Mouse (Mus musculus): Measurements from ENCODE around the gene Prkar2b.
"Not testable (repeated sequence)": the region's sequence is repeated elsewhere in the genome, so short reads cannot be mapped to it uniquely, and the experiment has no call there.

The Prkar2b gene

DNA sequence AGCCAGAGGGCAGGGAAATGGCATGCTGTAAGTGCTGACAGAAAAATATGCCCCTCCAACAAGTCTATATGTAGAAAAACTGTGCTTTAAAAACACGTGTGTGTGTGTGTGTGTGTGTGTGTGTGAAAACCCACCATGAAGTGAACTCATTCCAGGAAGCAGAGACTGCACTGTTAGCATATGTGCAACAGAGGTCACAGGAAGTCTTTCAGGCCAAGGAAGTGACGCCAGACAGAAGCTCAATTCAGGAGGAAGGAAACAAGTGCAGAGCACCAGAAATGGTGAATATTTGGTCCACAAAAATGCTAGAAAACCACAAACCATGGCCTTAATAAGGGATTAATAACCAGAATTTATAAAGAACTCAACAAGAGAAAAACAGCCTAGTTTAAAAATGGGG is 48.9 kb downstream of the Prkar2b start:
- DNase-seq (ENCODE audit: inconsistent age in 2 of 2, low spot score in 1 of 2): no peak

DNA sequence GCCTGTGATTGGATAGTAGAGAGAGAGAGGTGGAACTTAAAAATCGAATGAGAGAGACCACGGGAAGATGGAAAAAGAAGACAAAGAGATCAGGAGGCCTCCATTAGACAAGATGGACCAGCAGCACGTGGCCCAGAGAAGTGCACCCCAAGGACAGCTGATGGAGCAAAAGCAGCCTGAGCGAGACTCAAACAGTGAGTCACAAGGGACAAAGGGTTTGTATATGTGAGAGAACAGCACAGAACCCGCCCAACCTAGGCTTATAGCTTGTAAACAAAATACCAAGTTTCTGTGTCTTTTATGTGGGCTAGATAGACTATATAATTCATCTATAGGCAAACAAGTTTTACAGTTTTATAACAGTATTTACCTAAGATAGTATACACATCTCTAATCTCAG is 50.0 kb downstream of the Prkar2b start:
- DNase-seq (ENCODE audit: inconsistent age in 2 of 2, low spot score in 1 of 2): peak in 1 of 2 experiments; percentile 49

DNA sequence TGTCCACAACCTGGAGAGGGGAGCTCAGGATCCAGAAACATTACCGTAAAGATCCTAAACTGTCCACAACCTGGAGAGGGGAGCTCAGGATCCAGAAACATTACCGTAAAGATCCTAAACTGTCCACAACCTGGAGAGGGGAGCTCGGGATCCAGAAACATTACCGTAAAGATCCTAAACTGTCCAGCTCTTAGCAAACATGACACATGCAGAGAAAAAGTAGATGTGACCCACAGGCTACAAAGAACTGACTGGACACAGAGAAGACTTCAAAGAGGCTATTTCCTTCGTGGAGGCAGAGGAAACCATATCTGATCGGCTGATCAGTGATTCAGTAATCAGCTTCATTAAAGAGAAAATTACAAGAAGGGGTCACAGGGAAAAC is 51.1 kb downstream of the Prkar2b start:
- DNase-seq (ENCODE audit: inconsistent age in 2 of 2, low spot score in 1 of 2): not testable (repeated sequence)

DNA sequence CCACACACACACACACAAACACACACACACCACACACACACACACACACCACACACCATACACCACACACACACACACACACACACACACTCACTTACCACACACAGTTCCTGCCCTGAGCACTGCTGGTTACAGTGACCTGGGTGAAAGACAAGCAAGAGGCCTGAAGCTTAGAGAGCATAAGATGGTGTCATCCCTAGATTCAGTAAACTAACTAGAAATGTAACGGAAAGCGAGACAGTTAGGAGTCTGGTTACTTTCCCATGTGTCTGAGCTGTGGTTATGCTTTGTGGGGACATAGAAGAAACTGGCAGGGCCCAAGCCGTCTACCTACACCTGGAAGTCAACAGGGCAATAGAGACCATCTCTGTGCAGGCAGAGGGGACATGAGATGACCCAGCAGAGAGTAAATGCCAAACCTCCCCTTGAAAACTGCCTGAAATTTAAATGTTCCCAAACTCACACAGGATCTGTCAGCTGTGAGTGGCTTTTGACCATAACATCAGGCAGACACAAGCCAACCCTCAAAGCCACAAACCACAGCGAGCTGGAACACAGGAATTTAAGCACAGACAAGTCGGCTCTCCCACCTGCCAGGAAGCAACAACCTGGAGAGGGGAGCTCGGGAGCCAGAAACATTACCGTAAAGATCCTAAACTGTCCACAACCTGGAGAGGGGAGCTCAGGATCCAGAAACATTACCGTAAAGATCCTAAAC is 51.7 kb downstream of the Prkar2b start:
- peak in 1 of 2 experiments; percentile 64 for DNase-seq (ENCODE audit: inconsistent age in 2 of 2, low spot score in 1 of 2)

DNA sequence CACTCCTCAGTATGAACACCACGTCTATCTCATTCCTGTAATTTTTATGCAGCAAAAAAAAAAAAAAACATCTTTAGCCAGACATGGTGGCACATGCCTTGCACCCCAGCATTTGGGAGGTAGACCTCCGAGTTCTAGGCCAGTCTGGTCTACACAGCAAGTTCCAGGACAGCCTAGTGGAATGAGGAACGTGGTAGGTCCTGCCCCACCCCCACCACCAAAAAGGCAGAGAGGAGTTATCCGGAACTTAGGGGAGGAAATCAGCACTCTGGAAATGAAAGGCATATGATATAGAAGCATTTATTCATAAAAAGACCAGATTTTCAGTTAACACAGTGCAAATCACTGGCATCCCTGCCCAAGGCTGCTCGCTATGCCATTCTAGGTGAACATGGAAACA is 52.4 kb downstream of the Prkar2b start:
- no peak for DNase-seq (ENCODE audit: inconsistent age in 2 of 2, low spot score in 1 of 2)

DNA sequence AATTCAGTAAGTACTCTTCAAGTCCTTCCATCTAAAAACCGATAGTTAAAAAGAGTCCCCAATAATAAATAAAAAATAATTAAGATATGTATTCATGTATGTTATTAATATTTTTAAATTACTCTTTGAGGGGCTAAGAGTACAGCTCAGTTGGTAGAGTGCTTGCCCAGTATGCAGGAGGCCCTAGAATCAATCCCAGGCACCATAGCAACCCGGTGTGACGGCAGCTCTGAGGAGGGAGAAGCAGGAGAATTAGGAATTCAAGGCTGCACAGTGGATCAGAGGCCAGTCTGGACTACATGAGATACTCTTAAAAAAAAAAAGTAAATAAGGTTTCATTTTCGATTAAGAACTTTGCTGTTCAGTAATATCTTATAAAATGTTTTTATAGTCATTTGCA is 53.5 kb downstream of the Prkar2b start:
- peak; percentile 30 to 59 for DNase-seq (ENCODE audit: inconsistent age in 2 of 2, low spot score in 1 of 2)

DNA sequence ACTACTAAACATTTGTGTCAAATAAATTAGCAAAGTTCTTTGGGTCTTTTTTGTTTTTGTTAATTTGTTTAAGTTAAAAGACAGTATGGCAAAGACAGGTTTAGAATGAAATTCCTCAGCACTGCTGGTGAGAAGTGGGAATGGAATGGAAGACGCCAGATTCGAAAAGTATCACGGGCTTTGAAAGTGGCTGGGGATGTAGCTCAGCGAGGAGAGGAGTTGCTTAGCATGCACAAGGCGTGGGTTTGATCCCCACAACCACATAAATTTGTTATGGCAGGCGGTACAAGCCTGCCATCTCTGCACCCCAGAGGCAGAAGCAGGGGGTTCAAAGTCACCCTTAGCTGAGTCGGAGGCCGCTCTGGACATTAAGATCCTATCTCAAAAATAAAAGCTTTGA is 54.1 kb downstream of the Prkar2b start:
- DNase-seq (ENCODE audit: inconsistent age in 2 of 2, low spot score in 1 of 2): no peak

DNA sequence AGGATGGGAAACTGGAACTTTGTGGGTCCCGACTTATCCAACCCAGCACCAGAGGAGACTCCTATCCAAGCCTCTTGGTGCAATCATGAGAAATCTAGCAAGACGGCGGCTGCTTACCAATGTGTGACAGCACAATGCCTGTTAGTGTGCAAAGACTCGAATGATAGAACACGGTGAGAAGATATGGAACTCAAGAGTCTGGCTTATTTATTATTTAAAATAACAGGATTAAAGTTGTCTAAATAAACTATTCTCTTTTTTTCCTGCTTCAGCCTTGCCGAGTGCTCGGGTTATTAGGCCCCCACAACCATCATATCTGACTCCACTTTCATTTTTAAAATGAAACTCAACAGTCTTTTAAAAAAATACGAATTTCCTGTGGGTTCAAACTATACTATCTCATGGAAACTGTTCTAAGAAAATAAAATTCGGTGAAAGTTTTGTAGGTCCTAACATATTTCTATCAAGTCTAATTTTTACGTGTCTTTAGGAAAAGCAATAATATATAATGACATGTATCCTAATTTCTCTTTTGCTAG is 54.6 kb downstream of the Prkar2b start:
- DNase-seq (ENCODE audit: inconsistent age in 2 of 2, low spot score in 1 of 2): no peak

DNA sequence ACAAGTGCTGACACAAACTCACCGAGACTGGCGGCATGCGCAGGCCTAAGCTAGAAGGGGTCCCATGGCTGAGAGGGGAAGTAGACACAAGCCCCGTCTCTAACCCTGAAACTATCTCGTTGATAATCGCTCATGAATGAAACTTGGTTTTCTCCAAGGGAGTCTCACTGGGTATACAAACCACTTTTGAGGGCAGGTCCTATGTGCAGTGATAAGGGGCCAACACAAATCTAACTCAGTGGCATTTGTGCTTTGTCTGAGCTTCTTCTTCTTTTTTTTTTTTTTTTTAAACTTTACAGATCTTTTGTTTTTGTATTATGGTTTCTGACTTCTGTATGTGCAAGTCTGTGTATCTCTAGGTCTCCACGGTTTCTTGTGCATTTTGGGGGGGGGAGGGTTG is 60.6 kb downstream of the Prkar2b start:
- no peak for DNase-seq (ENCODE audit: inconsistent age in 2 of 2, low spot score in 1 of 2)

DNA sequence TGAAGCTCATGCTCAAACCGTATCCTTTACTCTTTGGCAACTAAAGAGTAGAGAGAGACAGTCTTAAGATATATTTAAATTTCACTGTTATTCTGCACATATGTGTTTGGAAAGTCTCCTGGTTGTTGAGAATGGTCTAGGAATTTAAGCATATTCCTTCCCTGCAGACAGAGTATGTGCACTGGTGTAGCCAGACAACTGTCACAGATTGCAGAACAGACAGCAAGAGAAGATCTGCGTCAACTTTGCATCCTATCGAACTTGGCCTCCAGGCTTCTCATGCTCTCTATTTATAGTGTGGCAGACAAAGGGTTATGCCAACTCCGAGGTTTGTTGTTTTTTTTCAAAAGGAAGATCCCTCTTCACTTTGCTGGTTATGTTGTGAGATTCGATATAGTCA is 62.4 kb downstream of the Prkar2b start:
- DNase-seq (ENCODE audit: inconsistent age in 2 of 2, low spot score in 1 of 2): no peak

DNA sequence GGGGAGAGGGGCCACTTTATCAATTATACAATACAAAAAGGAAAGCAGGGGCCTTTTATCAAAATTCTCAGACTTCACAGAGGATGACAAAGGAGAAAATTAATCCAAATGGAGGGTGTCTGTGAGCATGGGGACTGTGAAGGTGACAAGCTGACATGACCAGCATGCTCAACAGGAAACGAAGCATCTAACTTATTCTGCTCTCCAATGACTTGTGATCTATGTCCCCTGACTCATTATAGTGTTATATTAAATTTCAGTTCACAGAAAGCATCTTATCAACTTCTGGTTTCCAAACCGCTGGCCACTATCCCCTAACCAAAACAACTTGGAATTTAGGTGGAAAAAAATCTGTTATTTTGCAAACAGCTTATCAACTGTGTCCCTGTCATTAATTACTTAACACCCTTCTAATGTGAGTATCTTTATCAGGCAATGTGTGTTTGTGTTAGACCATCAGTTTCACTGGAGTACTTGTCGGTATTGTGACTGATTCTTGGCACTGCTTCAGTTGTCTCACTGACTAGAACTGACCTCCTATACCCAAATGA is 63.7 kb downstream of the Prkar2b start:
- DNase-seq (ENCODE audit: inconsistent age in 2 of 2, low spot score in 1 of 2): no peak

DNA sequence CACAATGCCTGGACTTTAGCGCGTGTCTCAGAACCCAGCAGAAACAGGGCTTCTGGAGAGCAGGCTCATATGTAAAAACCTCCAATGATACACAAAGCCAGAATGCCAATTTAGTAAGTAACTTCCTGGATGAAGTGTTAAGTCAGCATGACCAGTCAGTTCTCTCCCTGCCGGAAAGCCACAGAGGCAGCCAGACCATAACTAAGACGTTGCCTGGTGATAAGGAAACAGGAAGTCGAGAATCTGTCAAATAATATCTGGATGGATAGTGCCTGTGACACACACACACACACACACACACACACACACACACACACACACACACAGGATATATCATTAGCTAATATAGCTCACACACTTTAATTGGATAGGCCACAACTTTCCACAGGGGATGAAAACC is 64.2 kb downstream of the Prkar2b start:
- no peak for DNase-seq (ENCODE audit: inconsistent age in 2 of 2, low spot score in 1 of 2)

DNA sequence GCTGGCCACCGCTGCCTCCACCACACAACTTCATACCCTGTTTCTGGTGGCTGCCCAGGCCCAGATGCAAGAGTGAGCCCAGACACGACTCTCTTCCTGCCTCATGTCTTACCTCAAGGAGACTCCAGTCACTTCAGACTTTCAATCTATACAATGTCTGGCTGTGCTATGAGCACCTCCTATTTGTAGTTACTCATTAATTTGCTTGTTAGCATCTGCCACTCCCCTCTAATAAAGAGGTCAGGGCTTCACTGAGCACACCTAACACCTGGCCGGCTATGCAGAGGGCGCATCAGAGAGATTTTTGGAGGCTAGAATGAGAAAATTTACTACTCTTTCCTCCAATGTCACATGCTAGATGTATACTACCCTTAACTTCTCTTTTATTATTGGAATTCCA is 70.5 kb downstream of the Prkar2b start:
- DNase-seq (ENCODE audit: inconsistent age in 2 of 2, low spot score in 1 of 2): no peak

DNA sequence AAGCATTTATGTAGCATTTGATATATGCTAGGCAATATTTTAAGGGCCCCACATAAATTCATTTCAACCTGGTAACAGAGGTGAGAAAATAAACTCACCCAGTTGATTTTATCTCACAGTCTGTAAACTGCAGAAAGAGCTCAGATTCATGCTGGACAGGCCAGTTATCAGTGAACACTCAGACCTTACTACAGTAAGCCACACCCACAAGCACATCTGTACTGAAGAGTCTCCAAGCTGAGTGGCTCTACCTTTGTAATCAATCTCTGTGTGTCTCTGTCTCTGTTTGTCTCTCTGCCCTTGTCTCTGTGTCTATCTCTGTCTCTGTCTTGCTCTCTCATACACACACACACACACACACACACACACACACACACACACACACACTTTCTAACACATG is 71.4 kb downstream of the Prkar2b start:
- no peak for DNase-seq (ENCODE audit: inconsistent age in 2 of 2, low spot score in 1 of 2)

DNA sequence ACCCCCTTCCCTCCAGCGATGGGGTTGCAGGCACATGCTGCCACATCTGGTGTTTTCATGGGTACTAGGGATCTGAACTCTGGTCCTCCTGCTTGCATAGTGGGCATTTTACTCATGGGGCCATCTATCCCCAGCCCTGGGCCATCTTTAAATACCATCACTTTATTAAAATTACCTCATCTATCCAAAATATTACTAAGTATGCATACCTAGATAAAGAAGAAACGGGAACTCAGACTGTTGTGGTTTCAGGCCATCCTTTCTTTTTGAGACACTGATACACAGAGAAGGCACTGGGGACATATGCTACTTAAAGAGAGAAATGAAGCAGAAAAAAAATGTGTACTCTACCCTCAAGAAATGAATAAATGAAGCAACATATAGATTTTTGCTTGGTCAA is 74.6 kb downstream of the Prkar2b start:
- no peak for DNase-seq (ENCODE audit: inconsistent age in 2 of 2, low spot score in 1 of 2)

DNA sequence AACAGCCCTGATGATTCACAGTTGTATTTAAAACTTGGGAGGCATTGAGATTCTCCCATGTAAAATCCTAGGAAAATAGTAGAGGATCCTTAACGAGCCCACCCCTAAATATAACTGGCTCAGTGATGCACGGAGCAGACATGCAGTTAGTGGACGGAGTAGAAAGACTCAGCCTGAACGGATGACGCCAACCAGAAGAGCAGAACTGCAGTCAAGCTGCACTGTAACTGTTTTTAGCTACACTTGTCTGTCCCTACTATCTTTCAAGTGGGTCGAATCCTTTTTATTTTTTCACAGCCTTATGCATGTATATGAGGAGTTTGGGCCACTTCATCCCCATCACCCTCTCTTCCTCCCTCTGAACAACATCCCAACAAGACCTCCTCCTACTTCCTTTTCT is 75.4 kb downstream of the Prkar2b start:
- DNase-seq (ENCODE audit: inconsistent age in 2 of 2, low spot score in 1 of 2): no peak

DNA sequence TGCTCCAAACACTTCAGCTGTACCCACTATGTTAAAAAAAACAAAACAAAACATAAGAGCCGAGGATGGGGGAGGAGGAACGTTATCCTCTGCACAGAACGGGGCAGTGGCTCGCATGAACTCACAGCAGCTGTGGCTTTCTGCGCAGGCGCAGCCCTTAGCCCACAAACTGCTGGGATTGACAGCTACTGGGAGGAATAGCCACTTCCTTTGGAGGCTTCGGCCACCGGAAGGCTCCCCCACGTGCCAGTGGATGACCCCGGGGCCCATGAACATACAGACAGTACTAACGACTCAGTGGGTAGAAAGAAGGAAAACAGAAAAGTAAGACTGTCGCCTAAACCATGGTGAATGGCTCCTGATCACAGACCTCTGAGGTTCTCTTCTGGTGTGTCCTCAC is 76.4 kb downstream of the Prkar2b start:
- no peak for DNase-seq (ENCODE audit: inconsistent age in 2 of 2, low spot score in 1 of 2)

DNA sequence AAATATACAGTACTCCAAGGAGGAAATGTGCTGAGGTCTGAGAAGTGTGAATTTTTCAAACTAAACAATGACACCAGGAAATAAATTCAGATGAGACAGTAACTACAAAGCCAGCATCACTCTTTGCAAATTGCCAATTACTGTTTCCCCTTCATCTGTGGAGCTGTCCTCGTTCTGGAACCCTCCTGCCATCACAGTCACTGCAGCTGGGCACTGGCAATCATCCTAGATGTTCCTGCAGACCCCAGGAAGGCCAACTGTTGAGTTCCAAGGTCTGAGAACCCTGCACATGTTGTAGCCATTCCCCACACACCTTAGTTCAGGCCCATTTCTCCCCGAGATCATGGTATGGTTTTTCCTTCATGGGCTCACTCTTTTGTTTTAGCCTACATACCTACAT is 76.9 kb downstream of the Prkar2b start:
- DNase-seq (ENCODE audit: inconsistent age in 2 of 2, low spot score in 1 of 2): no peak

DNA sequence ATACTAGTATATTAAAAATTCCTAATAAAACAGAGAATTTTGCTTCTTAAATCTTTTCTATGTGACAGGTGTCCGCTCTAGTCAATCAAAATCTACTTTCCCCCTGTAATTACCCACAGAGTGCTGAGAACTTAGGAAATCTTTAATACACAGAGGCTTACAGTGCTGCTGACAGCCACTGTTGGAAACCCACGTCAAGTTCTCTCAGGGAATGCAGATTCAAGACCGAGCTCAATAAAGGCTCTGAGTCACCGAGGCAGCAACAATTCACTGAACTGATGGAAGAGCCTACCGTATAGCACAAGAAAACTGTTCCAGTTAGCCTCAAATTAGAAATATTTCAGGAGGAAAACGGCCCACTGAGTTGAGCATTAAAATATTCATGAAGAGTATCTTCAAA is 77.3 kb downstream of the Prkar2b start:
- no peak for DNase-seq (ENCODE audit: inconsistent age in 2 of 2, low spot score in 1 of 2)

DNA sequence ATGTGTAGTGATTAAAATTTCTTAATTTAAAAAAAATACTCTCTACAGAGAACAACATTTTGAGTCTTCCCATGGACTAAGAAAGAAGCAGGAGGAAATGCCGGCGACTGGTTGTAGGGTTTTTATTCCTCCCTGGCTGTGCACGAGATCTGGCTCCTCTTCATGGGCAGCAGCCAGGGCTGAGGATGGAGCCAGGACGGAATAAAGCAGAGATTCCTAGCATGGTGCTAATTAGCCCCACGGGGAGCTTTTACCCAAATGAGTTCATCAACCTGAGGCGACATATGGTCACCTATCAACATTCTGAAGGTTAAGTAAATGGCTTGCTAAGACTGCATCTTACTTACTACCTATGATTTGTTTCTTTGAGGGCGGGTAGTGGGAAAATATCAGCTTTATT is 77.9 kb downstream of the Prkar2b start:
- DNase-seq (ENCODE audit: inconsistent age in 2 of 2, low spot score in 1 of 2): no peak

DNA sequence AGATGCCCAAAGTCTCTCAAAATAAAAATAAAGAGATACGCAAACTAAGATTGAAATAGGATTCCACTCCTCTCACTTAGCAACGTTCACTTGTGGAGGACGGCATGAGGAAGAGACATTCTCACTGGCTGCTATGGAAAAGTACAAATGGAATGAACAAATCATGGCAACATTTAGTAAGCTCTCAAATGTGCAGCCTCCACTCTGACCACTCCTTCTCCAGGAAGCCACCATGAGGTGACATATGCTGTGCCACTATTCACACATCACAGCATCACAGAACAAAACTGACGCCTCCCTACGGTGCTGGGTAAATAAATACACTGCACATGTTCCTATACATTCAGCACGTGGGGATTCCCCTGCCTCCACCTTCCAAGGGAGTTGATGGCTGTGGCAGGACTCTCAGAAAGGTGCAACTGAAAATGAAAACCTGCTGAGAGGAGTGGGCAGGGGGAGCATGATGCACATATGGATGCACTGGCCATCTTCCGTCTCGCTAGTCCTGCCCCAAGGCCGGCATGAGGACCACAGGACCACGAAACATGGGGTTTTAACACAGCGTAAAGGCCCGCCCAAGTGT is 83.4 kb downstream of the Prkar2b start:
- no peak for DNase-seq (ENCODE audit: inconsistent age in 2 of 2, low spot score in 1 of 2)

DNA sequence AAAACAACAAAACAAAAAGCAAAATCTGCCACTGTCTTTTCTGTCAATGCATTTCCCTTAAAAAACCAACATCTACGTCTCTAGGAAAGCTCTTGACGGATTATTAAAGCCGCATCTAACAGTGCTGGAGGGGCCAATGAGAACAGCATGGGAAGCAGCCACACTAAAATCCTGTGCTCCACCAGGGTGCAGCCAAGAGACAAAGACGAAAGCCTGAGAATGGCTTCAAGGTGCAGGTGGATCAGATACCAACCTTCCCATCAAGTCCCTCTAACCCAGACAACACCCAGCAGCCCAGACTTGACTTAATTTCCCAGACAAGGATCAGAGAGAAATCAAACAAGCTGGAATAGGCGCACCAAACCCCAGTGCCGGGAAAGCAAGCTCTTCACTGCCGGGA is 84.6 kb downstream of the Prkar2b start:
- DNase-seq (ENCODE audit: inconsistent age in 2 of 2, low spot score in 1 of 2): peak; percentile 30 to 67

Measured in adrenal gland, adult (tissue).